Mouse (Mus musculus): ENCODE data around the gene Prkn.

GRCm38 (mm10) chr17:11620770-11621169, 780.6 kb downstream of the Prkn start:
- TF ChIP-seq GATA1 (IDR thresholded peaks at IDR 0.05; ENCODE audit: borderline replicate concordance, low read length), result no peak
- no peak for TF ChIP-seq FLI1 (IDR thresholded peaks at IDR 0.05; ENCODE audit: low read length)
